Mouse (Mus musculus) cerebellum, adult (tissue): ENCODE measurements around the gene Arhgap10.
A peak's percentile ranks its signal among the peaks of the same experiment; 100 is the strongest.

ENCODE experiments used
- ATAC-seq: cut with Nextera tagmentation; 2 replicates; pipeline ENCODE4 v1.9.2; 2017; ENCODE audit warnings: mild to moderate bottlenecking, moderate library complexity, mixed read lengths; ENCODE audit not compliant: insufficient number of reproducible peaks, low FRiP score, low TSS enrichment

Arhgap10 gene

DNA sequence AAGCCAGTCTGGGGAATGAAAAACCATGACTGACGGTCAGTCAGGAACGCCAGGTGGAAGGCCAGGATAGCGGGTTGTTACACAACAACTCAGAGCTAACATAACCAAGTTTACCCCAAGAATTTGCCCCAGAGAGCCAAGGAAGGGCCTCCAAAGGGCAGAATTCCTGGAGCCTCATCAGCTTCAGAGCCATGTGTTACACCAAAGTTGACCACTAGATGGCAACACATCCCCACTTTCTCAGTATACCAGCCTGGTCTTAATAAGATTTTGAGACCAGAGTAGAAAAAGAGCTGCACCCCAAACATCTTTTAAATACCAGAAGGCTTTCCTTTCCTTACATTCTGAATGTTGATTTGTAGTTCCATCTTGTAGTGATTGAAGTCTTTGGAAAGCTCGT lies 98.0 kb downstream of the Arhgap10 start:
- ATAC-seq: peak; percentile 62

DNA sequence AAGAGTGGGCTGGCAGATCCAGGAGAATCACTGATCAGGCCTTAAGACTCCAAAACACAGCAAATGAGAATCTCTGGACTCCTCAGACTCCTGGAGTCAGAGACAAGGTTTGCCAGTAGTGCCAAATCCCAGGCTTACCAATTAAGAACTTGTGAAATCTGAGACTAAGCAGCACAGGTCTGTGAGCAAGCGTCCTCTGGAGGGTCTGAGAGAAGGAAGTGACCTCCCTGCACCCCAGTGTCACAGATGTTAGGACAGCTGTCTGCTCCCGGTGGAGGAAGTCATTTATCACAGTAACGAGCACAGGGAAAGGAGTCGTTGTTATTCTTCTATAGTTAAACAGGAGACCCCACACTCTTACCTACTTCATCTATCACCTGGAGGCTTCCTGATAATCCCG lies 101.0 kb downstream of the Arhgap10 start:
- no peak for ATAC-seq

DNA sequence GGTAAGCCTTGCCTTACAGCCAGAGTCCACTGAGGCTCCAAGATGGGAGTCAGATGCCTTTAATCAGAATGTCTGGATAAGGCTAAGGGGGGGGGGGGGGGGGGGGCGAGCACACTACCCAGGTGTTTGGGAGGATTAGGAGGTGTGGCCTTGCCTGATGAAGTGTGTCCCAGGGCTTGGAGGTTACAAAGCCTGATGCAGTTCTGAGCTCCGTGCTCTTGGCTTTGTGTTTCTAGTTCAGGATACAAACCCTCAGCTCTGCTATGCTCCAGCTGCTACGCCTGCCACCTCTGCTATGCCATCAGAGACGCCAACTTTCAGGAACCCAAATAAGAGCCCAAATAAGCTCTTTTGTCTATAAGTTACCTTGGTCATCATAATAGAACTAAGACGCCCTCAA lies 101.7 kb downstream of the Arhgap10 start:
- no peak for ATAC-seq

DNA sequence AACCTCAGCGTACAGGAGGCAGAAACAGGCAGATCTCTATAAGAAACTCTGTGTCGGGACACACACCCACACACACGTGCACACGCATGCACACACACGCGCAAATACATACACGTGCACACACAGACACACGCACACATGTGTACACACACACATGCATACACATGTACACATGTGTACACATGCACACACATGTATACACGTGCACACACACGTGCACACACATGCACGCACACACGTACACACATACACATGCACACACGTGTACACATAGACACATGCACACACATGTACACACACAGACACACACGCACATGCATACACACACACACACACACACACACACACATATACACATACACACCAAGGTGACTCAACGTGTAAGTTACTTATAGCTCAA lies 106.5 kb downstream of the Arhgap10 start:
- ATAC-seq: no peak

DNA sequence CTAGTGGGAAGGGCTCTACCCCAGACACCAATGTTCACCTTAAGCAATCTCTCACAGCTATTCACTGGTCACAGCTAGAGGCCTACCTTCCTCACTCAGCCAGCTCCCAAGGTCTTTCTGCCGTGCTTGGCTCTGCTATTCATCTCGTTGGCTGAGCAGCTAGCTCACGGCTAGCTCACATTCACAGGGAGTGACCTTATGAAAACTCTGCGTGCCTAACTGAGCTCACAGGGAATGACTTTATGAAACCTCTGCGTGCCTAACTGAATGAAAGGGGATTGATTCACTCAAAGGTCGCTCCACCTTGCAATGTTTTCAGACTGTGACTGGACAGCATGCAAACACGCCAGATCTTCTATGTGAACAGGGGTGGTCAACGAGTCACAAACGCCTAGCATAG lies 107.4 kb downstream of the Arhgap10 start:
- no peak for ATAC-seq

DNA sequence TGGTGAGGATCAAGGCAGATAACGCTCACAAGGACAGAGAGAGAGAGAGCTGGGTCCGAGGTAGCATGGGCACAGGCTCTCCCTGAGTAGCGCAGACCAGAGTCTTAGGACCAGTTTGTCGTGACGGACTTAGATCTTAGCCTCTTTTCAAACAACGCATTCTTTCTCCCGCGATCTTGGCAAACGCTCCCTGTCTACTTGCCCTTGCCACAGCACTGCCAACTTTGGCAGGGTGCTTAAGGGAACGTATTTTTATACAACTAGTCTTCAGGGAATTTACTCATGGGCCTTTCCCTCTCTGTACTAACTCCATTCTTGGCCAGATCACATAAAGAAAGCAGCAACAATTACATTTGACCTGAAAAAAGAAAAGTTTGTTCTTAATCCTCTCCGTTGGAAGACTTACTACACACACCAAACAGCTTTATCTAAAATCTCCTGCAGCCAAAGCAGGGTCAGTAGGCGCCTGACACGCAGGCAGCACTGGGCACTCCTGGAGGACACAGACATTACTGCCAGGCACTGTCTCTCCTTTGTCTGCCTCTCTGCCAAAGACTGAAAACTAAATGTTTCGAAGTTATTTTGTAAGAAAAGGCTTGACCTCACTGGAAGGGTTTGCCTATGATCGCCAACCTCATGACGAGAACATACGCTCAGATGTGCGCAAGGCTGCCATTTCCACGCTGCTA lies 109.1 kb downstream of the Arhgap10 start:
- ATAC-seq: no peak

DNA sequence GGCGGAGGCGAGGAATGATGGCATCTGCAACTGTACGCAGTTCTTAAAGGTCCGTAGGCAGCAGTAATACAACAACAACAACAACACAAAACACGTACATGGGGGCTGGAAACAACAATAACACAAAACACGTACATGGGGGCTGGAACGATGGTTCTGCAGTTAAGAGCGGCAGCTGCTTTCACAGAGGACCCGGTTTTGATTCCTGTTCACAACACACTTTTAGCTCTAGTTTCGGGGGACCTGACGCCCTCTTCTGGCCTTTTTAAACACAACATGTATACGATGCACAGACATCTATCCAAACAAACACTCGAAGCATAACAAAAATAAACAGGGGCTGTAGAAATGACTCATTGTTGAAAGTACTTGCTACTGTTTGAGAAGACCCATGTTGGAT lies 110.9 kb downstream of the Arhgap10 start:
- no peak for ATAC-seq

DNA sequence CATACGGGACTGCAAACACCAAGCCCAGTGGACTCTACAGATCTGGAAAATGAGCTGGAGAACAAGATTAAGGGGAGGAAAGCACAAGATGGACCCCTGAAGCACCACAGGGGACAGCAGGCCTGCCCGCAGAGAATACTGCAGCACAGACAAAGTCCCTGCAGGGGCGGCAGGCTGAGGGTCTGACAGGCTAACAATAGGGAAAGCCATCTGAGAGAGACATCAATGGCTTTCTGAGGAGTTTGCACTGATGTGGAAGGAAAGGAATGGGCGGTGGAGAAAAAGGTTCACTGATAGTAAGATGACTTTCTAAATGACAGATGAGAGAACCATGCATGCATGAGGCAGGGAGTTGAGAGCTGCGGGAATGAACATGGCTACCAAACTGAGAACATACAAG lies 111.3 kb downstream of the Arhgap10 start:
- ATAC-seq: no peak

DNA sequence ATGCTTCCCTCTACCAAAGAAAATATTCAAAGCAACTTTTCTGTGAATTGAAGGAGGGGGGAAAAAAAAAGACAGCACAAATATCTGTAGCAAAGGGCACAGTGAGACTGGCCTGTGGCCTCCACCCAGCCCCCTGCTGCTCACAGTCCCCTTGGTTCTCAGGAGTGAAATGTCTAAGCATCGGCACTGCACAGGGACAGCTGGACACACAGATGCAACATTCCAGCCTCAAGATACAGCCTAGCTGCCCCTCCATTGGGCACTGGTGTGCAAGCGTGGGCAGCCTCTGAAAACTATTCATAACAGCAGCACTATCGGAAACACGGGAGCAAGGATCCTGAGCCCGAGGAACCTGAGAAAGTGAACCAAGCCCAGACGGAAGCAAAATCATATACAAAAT lies 113.7 kb downstream of the Arhgap10 start:
- ATAC-seq: no peak

DNA sequence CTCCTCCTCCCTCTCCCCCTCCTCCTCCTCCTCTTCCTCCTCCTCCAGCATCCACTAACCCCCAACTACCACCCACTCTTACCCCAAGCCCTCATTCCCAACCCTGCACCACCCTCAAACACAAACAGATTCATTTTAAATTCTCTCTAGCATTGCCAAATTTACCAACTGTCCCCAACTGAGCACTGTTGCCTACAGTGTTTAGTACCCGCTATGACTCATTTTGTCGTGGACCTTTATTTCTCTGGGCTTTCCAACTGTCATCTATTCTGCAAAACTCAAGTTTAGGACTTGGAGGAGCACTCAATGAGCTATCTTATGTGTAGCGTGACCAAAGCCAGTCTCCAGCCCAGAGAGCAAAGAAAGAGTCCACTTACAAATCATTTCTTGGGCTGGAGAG lies 115.8 kb downstream of the Arhgap10 start:
- no peak for ATAC-seq

DNA sequence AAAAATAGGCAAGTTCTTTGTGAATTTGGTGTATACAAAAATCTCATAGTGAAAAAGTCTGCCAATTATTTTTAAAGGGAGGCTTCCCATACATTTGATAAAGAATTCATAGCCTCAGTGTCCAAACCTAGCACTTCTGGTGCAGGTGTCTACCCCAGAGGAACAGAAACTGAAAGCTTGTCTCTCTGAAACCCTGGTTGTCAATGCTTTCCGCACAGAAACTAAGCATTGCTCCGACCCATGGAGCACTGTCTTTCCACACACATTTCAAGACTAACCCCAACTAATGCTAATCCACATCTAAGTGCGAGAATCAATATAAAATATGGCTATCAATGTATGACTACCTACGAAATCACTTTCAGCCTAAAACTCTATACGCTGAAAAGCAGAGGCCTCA lies 116.6 kb downstream of the Arhgap10 start:
- no peak for ATAC-seq

DNA sequence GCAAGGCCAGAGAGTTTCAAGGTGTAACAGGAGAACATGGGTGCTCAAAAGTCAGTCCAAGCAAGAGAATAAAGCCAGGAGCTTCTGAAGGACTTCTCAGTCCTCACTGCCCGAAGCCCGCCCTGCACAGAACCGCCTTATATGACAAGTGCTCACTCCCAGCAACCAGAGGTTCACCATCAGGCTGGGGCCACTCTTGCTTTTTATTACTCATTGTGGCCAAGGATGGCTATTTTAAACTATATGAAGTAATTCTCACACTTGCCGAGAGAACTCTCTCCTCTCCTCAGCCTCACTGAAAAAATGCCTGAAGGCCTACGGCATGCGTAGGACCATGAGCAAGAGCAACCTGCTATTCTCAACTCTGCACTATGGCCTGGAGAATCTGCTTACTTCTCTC lies 133.7 kb downstream of the Arhgap10 start:
- no peak for ATAC-seq

DNA sequence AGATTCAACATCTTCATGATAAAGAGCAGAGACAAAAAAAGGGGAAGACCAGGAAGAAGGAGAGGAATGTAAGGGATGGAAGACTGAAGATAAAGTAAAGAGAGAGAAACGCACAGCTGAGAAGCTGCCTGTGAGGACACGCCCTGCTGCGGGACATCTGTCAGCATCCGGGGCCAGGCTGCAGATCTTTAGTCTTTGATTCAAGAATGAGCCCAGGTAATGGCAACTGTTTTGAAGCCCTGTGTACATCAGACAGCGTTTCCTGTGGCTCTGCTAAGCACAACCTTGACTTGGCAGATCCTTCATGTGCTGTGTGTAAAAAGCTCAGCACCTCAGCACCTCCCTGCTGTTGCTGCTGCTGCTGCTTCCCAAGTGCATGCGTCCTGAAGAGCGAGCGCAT lies 134.1 kb downstream of the Arhgap10 start:
- ATAC-seq: no peak

DNA sequence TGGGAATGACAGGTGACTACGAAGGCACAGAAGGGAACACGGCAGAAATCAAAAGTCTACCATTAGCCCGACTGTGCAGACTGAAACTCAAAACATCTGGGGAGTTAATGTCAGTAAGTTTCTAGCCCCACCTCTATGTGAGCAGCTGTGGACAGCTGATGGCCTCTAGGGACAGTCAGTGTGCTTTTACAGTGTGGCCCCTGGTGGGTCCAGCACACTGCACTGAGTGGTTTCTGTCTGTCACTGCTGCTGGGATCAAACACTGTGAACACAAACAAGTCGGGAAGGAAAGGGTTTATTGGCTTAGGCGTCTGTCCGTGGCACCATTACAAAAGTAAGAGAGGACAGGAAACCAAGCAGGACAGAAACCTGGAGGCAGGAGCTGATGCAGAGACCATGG lies 136.9 kb downstream of the Arhgap10 start:
- ATAC-seq: no peak

DNA sequence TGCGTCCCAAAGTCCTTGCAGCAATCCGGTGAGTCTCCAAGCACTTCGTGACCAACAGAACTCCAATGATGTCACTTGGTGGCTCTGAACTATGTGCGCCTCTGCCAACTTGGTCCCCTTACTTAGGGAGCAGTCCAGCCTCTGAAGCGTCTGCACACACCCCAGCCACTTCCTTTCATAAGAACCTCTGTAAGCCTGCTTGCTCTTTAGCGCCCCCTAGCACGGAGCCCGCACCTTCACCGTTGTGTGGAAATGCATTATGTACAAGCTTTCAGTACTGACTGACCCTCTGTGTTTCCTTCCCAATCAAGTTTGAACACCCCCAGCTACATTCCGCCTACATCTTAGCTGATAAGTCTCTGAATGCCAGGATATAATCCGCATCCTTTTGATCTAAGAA lies 138.5 kb downstream of the Arhgap10 start:
- no peak for ATAC-seq

DNA sequence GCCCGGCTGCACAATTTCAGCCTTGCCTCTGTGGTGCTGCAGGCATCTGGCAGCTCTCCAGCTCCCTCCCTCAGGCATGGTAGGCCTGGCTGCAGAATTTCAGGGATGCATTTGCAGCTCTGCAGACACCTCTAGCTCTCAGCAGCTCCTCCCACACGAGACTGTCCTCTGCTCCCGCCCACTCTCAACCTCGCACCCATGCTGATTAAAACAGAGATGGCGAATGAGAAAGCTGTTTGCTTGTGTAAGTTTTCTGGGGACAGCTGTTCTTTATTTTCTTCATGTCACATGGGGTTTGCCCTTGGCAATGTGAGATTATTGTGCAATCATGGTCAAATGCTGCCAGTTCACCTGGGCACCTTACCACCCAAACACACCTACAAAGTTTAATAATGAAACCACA lies 141.3 kb downstream of the Arhgap10 start:
- peak; percentile 71 for ATAC-seq

DNA sequence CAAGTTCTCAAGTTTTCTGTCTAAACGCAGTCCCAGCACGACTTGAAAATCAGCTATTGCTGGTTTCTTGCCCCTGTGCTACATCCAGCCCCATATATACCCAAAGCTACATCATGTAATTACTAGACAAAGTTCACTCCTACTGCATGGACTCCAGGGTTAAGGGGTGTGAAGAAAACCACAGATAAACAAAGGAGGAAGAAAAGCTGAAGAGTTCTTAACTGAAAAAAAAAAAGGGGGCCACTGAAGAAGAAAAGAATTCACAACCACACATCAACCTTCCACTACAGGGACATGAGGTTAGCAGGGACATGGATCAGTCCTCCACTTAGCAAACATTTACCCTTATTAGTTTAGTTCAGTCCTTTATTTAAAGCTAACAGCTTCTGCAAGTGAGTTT lies 141.8 kb downstream of the Arhgap10 start:
- ATAC-seq: no peak; the same call in 1 of the 2 replicates

DNA sequence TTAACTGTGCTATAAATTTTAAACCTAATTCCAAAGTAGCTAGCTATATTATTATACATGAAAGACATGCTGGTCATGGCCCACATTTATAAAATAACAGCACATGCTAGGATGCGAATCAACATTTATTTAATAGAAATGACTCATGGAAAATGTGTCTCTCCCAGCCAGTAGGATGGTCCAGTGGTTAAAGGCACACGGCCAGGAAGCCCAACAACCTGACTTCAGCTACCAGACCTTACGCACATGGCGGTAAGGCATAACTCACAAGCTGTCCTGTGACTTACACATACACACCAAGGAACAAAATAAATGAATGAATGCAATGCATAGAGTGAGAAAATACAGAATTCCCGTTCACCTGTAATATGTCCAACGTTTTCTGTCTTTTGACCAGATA lies 146.7 kb downstream of the Arhgap10 start:
- ATAC-seq: no peak

DNA sequence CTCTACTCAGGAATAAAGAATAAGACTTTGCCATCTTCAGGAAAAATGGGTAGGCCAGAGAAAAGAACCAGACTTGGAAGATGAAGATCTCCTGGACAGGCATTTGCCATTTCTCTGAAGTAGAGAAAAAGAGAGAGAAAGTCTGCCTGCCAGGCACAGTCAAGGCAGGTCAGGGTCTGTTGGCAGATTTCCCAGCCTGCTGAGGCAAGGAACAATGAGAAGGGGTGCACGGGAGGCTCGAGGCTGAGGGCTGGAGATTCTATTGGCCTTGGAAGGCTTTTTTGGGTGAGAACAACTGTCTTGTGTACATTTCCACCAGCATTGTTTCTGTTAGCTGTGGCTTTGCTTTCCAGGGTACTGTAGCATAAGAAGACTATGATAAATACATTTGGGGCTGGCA lies 147.4 kb downstream of the Arhgap10 start:
- no peak for ATAC-seq

DNA sequence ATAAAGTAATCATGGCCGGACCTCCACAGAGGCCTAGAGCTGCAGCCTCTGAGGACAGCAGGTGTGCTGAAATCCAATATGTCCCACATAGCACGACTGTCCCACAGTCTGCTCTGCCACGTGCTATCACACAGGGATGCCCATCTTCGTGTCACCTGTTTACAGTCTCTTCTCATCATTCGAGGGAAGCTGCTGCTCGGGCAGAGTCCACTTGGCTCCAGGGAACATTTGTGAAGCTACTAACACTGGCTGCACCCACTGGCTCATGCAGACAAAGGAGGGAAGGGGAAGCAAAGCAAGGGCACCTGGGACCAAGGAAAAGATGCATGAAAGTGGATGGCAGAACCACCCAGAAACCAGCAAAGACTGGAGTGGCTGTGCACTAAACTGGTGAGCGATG lies 148.1 kb downstream of the Arhgap10 start:
- no peak for ATAC-seq

DNA sequence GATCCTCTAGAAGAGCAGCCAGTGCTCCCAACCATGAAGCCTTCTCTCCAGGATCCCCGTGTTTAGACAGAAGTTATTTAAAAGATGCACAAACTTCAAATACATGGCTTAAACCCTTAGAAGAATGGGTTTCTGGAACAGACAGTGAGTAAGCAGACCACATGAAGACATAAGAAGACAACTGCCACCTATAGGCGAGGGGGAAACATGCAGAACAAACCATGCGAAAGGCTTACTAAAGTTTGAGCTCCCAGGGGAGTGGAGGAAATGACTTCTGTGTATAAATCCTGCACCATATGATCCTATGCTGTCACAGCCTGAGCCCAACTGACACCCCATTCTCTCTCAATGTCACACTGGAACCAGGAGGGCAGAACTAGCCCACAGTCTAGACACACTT lies 150.7 kb downstream of the Arhgap10 start:
- no peak for ATAC-seq

DNA sequence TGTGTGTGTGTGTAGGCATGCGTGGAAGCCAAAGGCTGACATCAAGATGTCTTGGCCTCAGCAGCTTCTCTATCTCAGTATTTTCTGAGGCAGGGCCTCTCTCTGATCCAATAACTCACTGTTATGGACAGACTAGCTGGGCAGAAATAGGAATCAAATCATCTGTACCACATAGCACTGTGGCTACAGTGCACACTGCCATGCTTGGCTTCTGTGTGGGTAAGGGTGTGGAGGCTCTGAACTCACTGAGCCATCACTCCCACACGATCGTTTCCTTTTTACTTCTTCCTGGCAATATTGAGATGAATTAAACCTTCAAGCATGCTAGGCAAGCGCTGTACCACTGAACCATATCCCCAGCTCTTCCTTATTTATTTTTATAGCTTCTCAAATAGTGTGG lies 151.3 kb downstream of the Arhgap10 start:
- ATAC-seq: no peak

DNA sequence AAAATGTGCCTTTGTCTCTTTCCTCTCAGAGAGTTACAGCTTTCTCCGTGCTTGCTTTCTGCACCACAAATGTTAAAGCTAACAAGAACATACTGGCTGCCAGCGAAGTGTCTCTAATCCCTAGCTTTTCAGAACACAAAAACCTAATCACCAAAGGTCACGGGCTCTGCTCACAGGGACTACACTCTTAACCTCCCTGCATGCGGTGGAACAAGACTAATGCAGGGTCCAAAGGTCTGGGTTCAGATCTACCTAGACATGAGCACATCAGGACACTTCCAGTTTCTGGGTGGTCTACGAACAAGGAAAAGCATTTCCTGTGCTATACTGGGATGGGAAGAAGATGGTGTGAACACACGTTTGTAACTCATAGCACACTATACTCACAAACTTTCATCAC lies 151.8 kb downstream of the Arhgap10 start:
- no peak for ATAC-seq
